Mouse (Mus musculus) bone marrow macrophage, adult 2 months (primary cell): ENCODE measurements around the gene Gm9639. TPM values are rescaled to one million over a fixed set of nuclear protein-coding genes. Genes with fewer than 3 reads are reported as not detected.
"Not testable (repeated sequence)": the region's sequence is repeated elsewhere in the genome, so short reads cannot be mapped to it uniquely, and the experiment has no call there.

Experiments
- H3K27ac ChIP-seq: 2 replicates; pipeline ENCODE4 v1.5.1; 2012; ENCODE audit warnings: low read depth, low read length; ENCODE audit not compliant: insufficient read depth
- H3K4me1 ChIP-seq: 2 replicates; pipeline ENCODE4 v1.6.1; 2012; ENCODE audit warnings: low read length; ENCODE audit not compliant: control insufficient read depth, insufficient read depth
- H3K4me3 ChIP-seq: 2 replicates; pipeline ENCODE4 v1.5.1; 2012; ENCODE audit warnings: mild to moderate bottlenecking, low read length, moderate library complexity; ENCODE audit not compliant: insufficient read depth
- CTCF ChIP-seq: IDR thresholded peaks from 2 replicates; pipeline ENCODE4 v1.5.1; 2012; ENCODE audit warnings: low read depth, mild to moderate bottlenecking, low read length, moderate library complexity
- POLR2A ChIP-seq: IDR thresholded peaks from 2 replicates; pipeline ENCODE4 v1.6.1; 2012; ENCODE audit warnings: mild to moderate bottlenecking, low read depth, low read length, borderline replicate concordance
- polyA plus RNA-seq: library from polyadenylated mRNA; stranded (reverse); fragments of >200 nt; gene quantifications from 2 replicates; pipeline ENCODE4 v1.2.4, GENCODE M21; 2012; ENCODE audit not compliant: missing spikeins, insufficient read depth, insufficient read length

Gene Gm9639
- polyA plus RNA-seq, 1 experiment: not detected

DNA sequence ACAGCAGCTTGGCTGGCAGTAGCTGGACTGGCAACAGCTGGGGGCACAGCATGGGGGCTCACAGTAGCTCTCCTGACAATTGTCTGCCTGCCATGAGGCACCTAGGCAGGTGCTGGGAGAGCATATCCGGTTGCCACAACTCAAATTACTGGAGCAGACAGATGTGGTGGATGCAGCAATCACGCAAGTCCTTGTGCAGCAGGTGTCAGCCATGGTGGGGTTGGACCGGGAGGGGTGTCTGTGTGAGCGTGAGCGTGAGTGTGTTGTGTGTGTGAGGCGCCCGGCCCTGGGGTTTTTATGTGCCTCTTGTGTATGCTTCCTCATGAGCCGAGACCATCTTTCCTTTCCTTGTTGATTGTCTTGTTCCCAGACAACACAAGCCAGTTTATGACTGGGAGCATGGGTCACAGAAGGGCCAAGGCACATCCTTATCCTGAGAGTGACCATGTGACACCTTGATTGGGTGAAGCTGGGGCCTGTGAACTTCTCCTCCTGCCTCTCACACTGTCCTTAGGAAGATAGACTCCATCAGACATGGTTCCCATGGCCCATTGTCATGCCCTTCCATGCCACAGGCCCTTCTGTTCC, 4.1 kb upstream of the Gm9639 start, which contains the start of gene Gm19668:
Gene Gm19668, minus strand, starts transcription at position 213 of the 588 bp plus-strand sequence.
- H3K27ac ChIP-seq: no peak within 1 kb of the TSS
- H3K4me3 ChIP-seq: no peak within 1 kb of the TSS
- no peaks in the 10 kb centered on the region for H3K4me1 ChIP-seq
- TF ChIP-seq CTCF: no peak
- no peak for TF ChIP-seq POLR2A

DNA sequence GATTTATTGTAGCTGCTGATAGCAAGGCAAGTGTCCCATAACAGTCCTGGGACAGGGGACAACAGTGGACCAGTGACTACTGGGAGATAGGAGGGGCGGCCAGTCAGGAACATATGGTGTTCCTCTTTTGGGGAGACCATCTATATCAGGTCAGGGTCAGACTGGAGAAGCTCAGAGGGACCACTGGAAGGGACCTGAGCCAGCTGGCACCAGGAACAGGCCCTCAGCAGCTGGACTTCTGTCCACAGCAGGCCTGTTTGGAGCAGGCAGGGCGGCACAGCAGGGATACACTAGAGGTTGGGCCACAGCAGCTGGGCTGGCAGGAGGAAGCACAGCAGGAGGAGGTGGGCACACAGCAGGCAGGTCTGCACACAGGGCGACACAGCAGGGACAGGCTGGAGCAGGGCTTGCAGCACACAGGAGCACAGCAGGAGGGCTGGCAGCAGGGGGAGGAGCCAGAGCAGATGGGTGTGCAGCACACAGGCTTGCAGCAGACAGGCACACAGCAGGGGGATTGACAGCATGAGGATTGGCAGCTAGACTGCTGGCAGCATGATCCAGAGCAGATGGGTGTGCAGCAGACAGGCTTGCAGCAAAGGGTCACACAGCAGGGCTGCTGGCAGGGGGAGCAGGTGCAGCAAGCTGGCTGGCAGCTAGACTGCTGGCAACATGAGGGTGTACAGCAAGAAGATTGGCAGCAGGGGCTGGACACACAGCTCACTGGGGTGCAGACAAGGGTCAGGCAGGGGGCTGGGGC, 3.5 kb upstream of the Gm9639 start:
- H3K4me1 ChIP-seq, H3K4me3 ChIP-seq, H3K27ac ChIP-seq: not testable (repeated sequence)

DNA sequence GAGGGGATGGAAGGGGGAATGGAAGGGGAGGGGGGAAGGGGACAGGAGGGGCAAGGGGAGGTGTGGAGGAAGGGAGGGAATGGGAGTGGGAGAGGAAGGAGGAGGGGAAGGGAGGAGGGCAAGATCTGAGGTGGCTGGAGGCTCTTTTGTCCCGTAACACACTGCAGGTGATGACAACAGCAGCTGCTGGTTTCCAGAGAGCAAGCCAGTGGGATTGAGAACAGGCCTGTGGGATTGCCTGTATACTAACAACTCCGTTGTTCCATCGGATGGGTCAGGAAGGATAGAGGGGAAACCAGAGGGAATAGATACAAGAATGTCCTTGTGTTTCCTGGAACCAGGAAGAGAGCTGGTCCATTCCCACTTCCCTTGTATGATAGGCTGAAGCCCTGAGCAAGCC, 2.8 kb upstream of the Gm9639 start:
- Histone ChIP-seq H3K27ac (no peak overlapping the region), H3K4me3 (no peak overlapping the region)
- TF ChIP-seq CTCF: no peak
- no peak for TF ChIP-seq POLR2A

DNA sequence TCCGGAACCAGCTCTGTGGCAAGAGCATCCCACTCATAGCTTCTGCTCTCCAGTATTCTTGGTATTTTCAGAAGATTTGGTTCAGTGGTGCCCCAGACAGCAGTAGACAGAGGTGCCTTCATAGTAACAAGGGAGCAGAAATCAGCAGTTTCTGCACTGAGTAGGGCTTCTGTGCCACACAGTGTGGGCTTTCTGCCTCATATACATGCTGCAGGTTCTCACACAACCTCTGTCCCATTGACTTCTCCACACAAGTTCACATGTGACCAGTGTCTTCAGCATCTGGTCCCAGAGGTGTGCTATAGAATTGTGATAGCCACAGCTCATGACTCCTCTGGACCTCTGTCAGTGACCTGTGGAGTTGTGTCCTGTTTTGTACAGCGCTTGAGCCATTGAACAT, 6.3 kb downstream of the Gm9639 start:
- Histone ChIP-seq H3K4me3 (no peak overlapping the region), H3K27ac (no peak overlapping the region), H3K4me1 (no peaks in the 10 kb centered on the region)
- TF ChIP-seq POLR2A (no peak), CTCF (no peak)

More for the DNA sequence above, 2.8 kb upstream of the Gm9639 start:
- H3K4me1 ChIP-seq: no peaks in the 10 kb centered on the region

DNA sequence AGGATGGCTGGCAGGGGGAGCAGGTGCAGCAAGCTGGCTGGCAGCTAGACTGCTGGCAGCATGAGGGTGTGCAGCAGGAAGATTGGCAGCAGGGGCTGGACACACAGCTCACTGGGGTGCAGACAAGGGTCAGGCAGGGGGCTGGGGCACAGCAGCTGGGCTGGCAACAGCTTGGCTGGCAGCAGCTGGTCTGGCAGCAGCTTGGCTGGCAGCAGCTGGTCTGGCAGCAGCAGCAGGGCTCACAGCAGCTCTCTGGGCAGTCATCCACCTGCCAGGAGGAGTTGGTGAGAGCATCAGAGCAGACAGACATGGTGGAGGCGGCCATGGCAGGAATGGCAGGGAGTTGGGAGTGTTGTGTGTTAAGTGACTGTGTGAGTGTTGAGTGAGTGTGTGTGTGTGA, 7.0 kb downstream of the Gm9639 start, which contains the start of gene Gm7137:
Gene Gm7137, minus strand, starts transcription at position 325 of the 400 bp plus-strand sequence.
- H3K4me1 ChIP-seq, H3K4me3 ChIP-seq, H3K27ac ChIP-seq: not testable (repeated sequence)

DNA sequence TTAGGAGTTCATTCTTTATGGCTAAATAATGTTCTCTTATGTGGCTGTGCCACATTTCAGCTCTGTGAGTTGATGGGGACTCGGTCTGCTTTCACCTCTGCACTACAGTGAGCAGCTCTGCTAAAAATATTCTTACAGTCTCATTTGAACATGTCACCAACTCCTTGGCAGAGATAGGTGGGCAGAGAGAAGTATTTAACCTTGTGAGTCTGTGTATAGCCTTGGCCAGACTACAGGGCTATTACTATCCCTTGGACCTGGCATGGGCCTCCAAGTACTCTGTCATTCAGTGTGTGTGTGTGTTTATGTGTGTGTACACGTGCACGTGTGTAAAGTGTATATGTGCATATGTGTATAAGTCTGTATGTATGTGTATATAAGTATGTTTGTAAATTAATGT, 11.5 kb downstream of the Gm9639 start:
- not testable (repeated sequence) for H3K27ac ChIP-seq, H3K4me3 ChIP-seq, H3K4me1 ChIP-seq

DNA sequence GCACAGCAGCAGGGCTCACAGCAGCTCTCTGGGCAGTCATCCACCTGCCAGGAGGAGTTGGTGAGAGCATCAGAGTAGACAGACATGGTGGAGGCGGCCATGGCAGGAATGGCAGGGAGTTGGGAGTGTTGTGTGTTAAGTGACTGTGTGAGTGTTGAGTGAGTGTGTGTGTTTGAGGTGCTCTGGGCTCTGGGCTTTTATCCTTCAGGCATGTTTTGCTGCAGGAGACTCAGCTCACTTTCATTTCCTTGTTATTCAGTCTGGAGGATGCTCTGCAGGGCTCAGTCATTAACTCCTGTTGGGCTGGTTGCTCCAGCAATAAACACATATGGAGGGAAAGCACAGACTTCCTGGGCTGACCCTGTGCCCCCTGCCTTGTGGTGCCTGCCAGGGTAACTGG, 12.4 kb downstream of the Gm9639 start, which contains the start of gene Gm3250:
Gene Gm3250, minus strand, starts transcription at position 101 of the 400 bp plus-strand sequence.
- H3K4me1 ChIP-seq, H3K4me3 ChIP-seq, H3K27ac ChIP-seq: not testable (repeated sequence)

DNA sequence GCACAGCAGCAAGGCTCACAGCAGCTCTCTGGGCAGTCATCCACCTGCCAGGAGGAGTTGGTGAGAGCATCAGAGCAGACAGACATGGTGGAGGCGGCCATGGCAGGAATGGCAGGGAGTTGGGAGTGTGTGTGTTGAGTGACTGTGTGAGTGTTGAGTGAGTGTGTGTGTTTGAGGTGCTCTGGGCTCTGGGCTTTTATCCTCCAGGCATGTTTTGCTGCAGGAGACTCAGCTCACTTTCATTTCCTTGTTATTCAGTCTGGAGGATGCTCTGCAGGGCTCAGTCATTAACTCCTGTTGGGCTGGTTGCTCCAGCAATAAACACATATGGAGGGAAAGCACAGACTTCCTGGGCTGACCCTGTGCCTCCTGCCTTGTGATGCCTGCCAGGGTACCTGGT, 18.0 kb downstream of the Gm9639 start, which contains the start of gene Gm7138:
Gene Gm7138, minus strand, starts transcription at position 101 of the 400 bp plus-strand sequence.
- not testable (repeated sequence) for H3K27ac ChIP-seq, H3K4me3 ChIP-seq, H3K4me1 ChIP-seq

DNA sequence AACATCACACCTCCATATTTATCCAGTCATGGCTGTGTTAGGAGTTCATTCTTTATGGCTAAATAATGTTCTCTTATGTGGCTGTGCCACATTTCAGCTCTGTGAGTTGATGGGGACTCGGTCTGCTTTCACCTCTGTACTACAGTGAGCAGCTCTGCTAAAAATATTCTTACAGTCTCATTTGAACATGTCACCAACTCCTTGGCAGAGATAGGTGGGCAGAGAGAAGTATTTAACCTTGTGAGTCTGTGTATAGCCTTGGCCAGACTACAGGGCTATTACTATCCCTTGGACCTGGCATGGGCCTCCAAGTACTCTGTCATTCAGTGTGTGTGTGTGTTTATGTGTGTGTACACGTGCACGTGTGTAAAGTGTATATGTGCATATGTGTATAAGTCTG, 22.7 kb downstream of the Gm9639 start:
- not testable (repeated sequence) for H3K4me1 ChIP-seq, H3K27ac ChIP-seq, H3K4me3 ChIP-seq

DNA sequence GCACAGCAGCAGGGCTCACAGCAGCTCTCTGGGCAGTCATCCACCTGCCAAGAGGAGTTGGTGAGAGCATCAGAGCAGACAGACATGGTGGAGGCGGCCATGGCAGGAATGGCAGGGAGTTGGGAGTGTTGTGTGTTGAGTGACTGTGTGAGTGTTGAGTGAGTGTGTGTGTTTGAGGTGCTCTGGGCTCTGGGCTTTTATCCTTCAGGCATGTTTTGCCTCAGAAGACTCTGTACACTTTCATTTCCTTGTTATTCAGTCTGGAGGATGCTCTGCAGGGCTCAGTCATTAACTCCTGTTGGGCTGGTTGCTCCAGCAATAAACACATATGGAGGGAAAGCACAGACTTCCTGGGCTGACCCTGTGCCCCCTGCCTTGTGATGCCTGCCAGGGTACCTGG, 23.7 kb downstream of the Gm9639 start, which contains the start of gene Gm3238:
Gene Gm3238, minus strand, starts transcription at position 101 of the 400 bp plus-strand sequence.
- H3K4me1 ChIP-seq, H3K27ac ChIP-seq, H3K4me3 ChIP-seq: not testable (repeated sequence)

DNA sequence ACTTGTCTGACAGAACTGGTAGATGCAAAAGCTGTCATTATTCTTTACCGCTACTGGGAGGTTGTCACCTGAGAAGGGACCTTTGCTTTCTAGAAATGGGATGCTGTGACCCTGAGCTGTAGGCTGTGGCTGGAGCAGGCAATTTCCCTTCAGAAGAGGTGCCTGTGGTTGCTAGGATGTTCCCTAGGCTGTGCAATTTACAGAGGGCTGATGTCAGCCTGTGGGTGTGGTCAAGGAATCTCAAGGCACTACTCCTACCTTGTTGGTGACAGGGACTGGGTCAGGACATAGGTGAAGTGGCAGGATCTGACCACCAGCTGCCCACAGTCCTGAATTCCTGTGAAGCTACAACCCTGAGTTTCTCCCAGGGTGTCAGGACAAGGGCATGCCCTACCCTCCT, 25.1 kb downstream of the Gm9639 start:
- no peak overlapping the region for H3K4me3 ChIP-seq
- H3K4me1 ChIP-seq: no peaks in the 10 kb centered on the region
- no peak overlapping the region for H3K27ac ChIP-seq
- no peak for TF ChIP-seq CTCF
- no peak for TF ChIP-seq POLR2A

DNA sequence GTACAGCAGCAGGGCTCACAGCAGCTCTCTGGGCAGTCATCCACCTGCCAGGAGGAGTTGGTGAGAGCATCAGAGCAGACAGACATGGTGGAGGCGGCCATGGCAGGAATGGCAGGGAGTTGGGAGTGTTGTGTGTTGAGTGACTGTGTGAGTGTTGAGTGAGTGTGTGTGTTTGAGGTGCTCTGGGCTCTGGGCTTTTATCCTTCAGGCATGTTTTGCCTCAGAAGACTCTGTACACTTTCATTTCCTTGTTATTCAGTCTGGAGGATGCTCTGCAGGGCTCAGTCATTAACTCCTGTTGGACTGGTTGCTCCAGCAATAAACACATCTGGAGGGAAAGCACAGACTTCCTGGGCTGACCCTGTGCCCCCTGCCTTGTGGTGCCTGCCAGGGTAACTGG, 35.3 kb downstream of the Gm9639 start, which contains the start of gene Gm3233:
Gene Gm3233, minus strand, starts transcription at position 101 of the 400 bp plus-strand sequence.
- not testable (repeated sequence) for H3K27ac ChIP-seq, H3K4me3 ChIP-seq, H3K4me1 ChIP-seq
